Comparison of ENCODE assay signal across 23 mouse cellular contexts in genomic region chr2:125379206-125379605, GRCm38 (mm10).
DNase-seq lines count a peak whose midpoint lies in the region; ATAC-seq and TF ChIP-seq lines count a peak whose summit lies in the region.
"Had no signal": no experiment of that assay in that cellular context is flagged by ENCODE, and none has a peak within 500 bp of the region (broad histone marks: within the 10 kb centered on the region; RNA-seq: fewer than 3 reads in every experiment).

No protein-coding gene starts in this region.

- no peaks in the 10 kb centered on the region for H3K9me3 ChIP-seq in intestine, postnatal 0 days (ENCODE audit: control insufficient read depth)
- H3K9me3 ChIP-seq in intestine, embryonic 15.5 days: no peaks in the 10 kb centered on the region
- no peaks in the 10 kb centered on the region for H3K9me3 ChIP-seq in lung, postnatal 0 days (ENCODE audit: low read length)
- H3K9me3 ChIP-seq: embryonic facial prominence, embryonic 12.5 days; embryonic facial prominence, embryonic 15.5 days; forebrain, embryonic 15.5 days; heart, embryonic 10.5 days; hindbrain, embryonic 15.5 days had no signal

- 55% methylated on average over 2 of the region's 2 CpGs for WGBS in heart, adult 2 months
- 83% methylated on average over 2 of the region's 2 CpGs for WGBS in intestine, postnatal 0 days
- WGBS in intestine, embryonic 15.5 days: 82% methylated on average over 2 of the region's 2 CpGs
- WGBS in lung, postnatal 0 days: 83% methylated on average over 2 of the region's 2 CpGs

- H3K79me2 ChIP-seq in heart, adult 2 months (replicated peaks; ENCODE audit: control insufficient read depth, insufficient read depth, low read length): no peaks in the 10 kb centered on the region

- intact Hi-C loops in heart, adult 2 months (cut with DNase I): no loop called here

- peak; percentile 50 for TF ChIP-seq CTCF in heart, adult 2 months (IDR thresholded peaks at IDR 0.05)
- peak; percentile 38 for TF ChIP-seq CTCF in intestine, postnatal 0 days (IDR thresholded peaks at IDR 0.05; ENCODE audit: low read depth)
- TF ChIP-seq CTCF in lung, postnatal 0 days (IDR thresholded peaks at IDR 0.05): peak; percentile 33; the same call in 1 of the 2 replicates

- no peak overlapping the region for H3K4me3 ChIP-seq in heart, adult 2 months
- no peak overlapping the region for H3K4me3 ChIP-seq in intestine, postnatal 0 days (ENCODE audit: low read depth, low read length)
- no peak overlapping the region for H3K4me3 ChIP-seq in intestine, embryonic 15.5 days (replicated peaks)
- H3K4me3 ChIP-seq in lung, postnatal 0 days (ENCODE audit: low read depth, low read length): no peak overlapping the region
- H3K4me3 ChIP-seq: embryonic facial prominence, embryonic 12.5 days; embryonic facial prominence, embryonic 15.5 days; forebrain, embryonic 15.5 days; heart, embryonic 10.5 days; hindbrain, embryonic 15.5 days had no signal

- H3K4me2 ChIP-seq in intestine, postnatal 0 days (replicated peaks; ENCODE audit: low read depth): no peak overlapping the region
- H3K4me2 ChIP-seq in intestine, embryonic 15.5 days (replicated peaks): no peak overlapping the region
- no peak overlapping the region for H3K4me2 ChIP-seq in lung, postnatal 0 days (replicated peaks; ENCODE audit: low read depth, low read length)
- H3K4me2 ChIP-seq: embryonic facial prominence, embryonic 12.5 days; embryonic facial prominence, embryonic 15.5 days; forebrain, embryonic 15.5 days; hindbrain, embryonic 15.5 days had no signal

- H3K9ac ChIP-seq in heart, adult 2 months (ENCODE audit: low read depth, low read length): no peak overlapping the region
- H3K9ac ChIP-seq in intestine, postnatal 0 days (ENCODE audit: low read depth, low read length): no peak overlapping the region
- H3K9ac ChIP-seq in intestine, embryonic 15.5 days: no peak overlapping the region
- H3K9ac ChIP-seq in lung, postnatal 0 days (replicated peaks; ENCODE audit: low read depth): no peak overlapping the region
- H3K9ac ChIP-seq: embryonic facial prominence, embryonic 12.5 days; embryonic facial prominence, embryonic 15.5 days; forebrain, embryonic 15.5 days; hindbrain, embryonic 15.5 days had no signal

- no peak for ATAC-seq in intestine, postnatal 0 days
- ATAC-seq in intestine, embryonic 15.5 days: no peak
- ATAC-seq in lung, postnatal 0 days: no peak
- ATAC-seq: activated CD4-positive, CD25-positive, alpha-beta regulatory T cell, adult 4 months; forebrain, embryonic 15.5 days; intestine, embryonic 16.5 days had no signal

- peaks cover 12% of the 10 kb centered on the region for H3K36me3 ChIP-seq in heart, adult 2 months (ENCODE audit: control insufficient read depth, insufficient read depth, low read length)
- H3K36me3 ChIP-seq in intestine, postnatal 0 days (ENCODE audit: control insufficient read depth, insufficient read depth): no peaks in the 10 kb centered on the region
- H3K36me3 ChIP-seq in intestine, embryonic 15.5 days: no peaks in the 10 kb centered on the region
- no peaks in the 10 kb centered on the region for H3K36me3 ChIP-seq in lung, postnatal 0 days (ENCODE audit: insufficient read depth, low read length)
- H3K36me3 ChIP-seq: hindbrain, embryonic 15.5 days had no signal

- DNase-seq in cerebellum, postnatal 14 days: peak; percentile 8 to 13
- DNase-seq in cerebellum, postnatal 36 days: no peak
- DNase-seq in heart, adult 2 months: no peak
- DNase-seq in heart, adult 18-20 months: no peak
- no peak for DNase-seq in lung, postnatal 0 days (ENCODE audit: low spot score)
- DNase-seq in lung, postnatal 10 days: no peak
- DNase-seq: adrenal gland, adult 8-10 months; adrenal gland, postnatal 25 days; cerebellum, adult 11-12 months; cerebellum, adult 8-10 months; gastrocnemius, postnatal 10 days; gastrocnemius, postnatal 36 days; heart, postnatal 10 days; heart, postnatal 4 days had no signal

- no peak for TF ChIP-seq EP300 in heart, adult 2 months (IDR thresholded peaks at IDR 0.05; ENCODE audit: insufficient read depth, low read depth, low read length)
- no peak for TF ChIP-seq EP300 in lung, postnatal 0 days (IDR thresholded peaks at IDR 0.05)

- H3K27me3 ChIP-seq in heart, adult 2 months (ENCODE audit: control insufficient read depth, insufficient read depth, low read length): no peaks in the 10 kb centered on the region
- H3K27me3 ChIP-seq in intestine, postnatal 0 days (replicated peaks; ENCODE audit: control insufficient read depth, insufficient read depth, low read length): no peaks in the 10 kb centered on the region
- no peaks in the 10 kb centered on the region for H3K27me3 ChIP-seq in intestine, embryonic 15.5 days (replicated peaks)
- no peaks in the 10 kb centered on the region for H3K27me3 ChIP-seq in lung, postnatal 0 days (replicated peaks; ENCODE audit: insufficient read depth, low read length)
- H3K27me3 ChIP-seq: embryonic facial prominence, embryonic 12.5 days; embryonic facial prominence, embryonic 15.5 days; forebrain, embryonic 15.5 days; hindbrain, embryonic 15.5 days had no signal

- H3K4me1 ChIP-seq in heart, adult 2 months (ENCODE audit: control insufficient read depth, insufficient read depth, low read length): no peaks in the 10 kb centered on the region; the same call in 1 of the 2 replicates
- no peaks in the 10 kb centered on the region for H3K4me1 ChIP-seq in intestine, postnatal 0 days (replicated peaks; ENCODE audit: control insufficient read depth, insufficient read depth, low read length)
- H3K4me1 ChIP-seq in intestine, embryonic 15.5 days (replicated peaks): no peaks in the 10 kb centered on the region
- H3K4me1 ChIP-seq in lung, postnatal 0 days (ENCODE audit: insufficient read depth, low read depth, low read length): peaks cover 4% of the 10 kb centered on the region; the same call in 1 of the 2 replicates
- H3K4me1 ChIP-seq: embryonic facial prominence, embryonic 12.5 days; embryonic facial prominence, embryonic 15.5 days; forebrain, embryonic 15.5 days; hindbrain, embryonic 15.5 days had no signal

- H3K27ac ChIP-seq in heart, adult 2 months: no peak overlapping the region
- H3K27ac ChIP-seq in intestine, postnatal 0 days (ENCODE audit: low read depth, low read length): no peak overlapping the region
- no peak overlapping the region for H3K27ac ChIP-seq in intestine, embryonic 15.5 days
- no peak overlapping the region for H3K27ac ChIP-seq in lung, postnatal 0 days (ENCODE audit: low read length)
- H3K27ac ChIP-seq: embryonic facial prominence, embryonic 12.5 days; embryonic facial prominence, embryonic 15.5 days; forebrain, embryonic 15.5 days; heart, embryonic 10.5 days; hindbrain, embryonic 15.5 days had no signal

- TF ChIP-seq POLR2A in heart, adult 2 months (IDR thresholded peaks at IDR 0.05; ENCODE audit: insufficient read depth, low read depth, low read length): no peak

Comparison
In these comparisons a context has a peak if more than half of its experiments do, and no peak if none do; other contexts are left out.
1. DNase-seq: peak in cerebellum, postnatal 14 days (2 of 2); none in cerebellum, postnatal 36 days (0 of 2), heart, adult 2 months (0 of 2), heart, adult 18-20 months (0 of 2), lung, postnatal 0 days (single experiment) and lung, postnatal 10 days (single experiment).
2. Peak in every context shown above with its lines, with median percentiles within 50 percentile points of each other: CTCF ChIP-seq.